Mouse (Mus musculus): ENCODE results near the gene Immp2l. TPM values are rescaled to one million over a fixed set of nuclear protein-coding genes. Genes with fewer than 3 reads are reported as not detected.

Immp2l gene
- 8.0 and 8.1 TPM in 2 replicates for polyA plus RNA-seq (2014; fragmentation: Nextera tagmentation; extraction: Ambion mirVana)

DNA sequence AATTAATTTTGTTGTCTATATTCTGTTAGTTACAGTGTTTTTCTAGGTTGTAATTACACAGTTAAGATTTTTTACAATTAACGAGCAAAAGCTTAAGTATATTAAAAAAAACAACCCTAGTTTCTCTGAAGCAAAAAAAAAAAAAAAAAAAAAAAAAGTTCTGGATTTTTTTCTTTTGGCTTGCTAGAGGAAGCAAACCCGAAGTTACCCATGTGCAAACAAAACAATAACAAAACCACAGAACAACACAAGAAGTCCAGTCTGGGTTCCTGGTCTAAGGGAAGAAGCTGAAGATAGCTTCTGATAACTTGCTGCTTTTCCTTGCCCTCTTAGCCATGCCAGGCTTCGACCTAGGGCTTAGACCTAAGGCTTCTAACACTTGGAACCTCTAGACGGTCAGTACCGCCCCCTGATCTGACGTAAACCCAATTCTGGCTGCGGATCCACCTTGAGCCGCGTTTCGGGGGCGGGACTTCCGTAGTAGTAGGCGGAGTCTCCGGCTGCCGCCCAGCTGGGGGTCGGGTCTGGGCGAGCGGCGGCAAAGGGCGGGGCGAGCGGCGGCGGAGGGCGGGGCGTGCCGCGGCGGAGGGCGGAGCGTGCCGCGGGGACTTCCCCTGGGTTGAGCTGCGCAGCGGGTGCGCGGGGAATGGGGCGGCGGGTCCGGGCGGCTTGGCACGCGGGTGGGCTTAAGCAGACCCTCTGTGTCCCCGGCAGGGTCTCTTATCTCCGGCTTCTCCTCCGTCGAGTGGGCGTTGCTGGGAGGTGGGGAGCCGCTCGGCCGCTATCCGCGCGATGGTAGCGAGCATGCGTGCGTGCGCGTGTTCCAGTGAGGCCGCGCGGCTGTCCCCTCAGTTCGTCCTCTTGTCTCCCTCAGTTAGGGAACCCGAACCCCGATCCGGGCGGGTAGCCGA lies at the start of gene Immp2l:
Gene Immp2l, plus strand, starts transcription at position 580 of the 911 bp plus-strand sequence.
- Histone ChIP-seq H3K9me3 (ENCODE audit: control insufficient read depth, low read length) (no peaks in the 10 kb centered on the region), H3K4me2 (ENCODE audit: low read depth, severe bottlenecking) (peak within 1 kb of the TSS; percentile 78), H3K4me3 (ENCODE audit: low read depth, low read length) (peak within 1 kb of the TSS; percentile 67), H3K4me1 (ENCODE audit: control insufficient read depth, insufficient read depth, low read length) (no peaks in the 10 kb centered on the region), H3K27ac (replicated peaks; ENCODE audit: low read depth, low read length) (no peak within 1 kb of the TSS), H3K9ac (ENCODE audit: low read length) (peak within 1 kb of the TSS; percentile 85), H3K36me3 (ENCODE audit: control insufficient read depth, insufficient read depth, low read length) (no peaks in the 10 kb centered on the region), H3K27me3 (ENCODE audit: control insufficient read depth, insufficient read depth, low read length) (no peaks in the 10 kb centered on the region)
- peak; percentile 98 for ATAC-seq (ENCODE audit: insufficient number of reproducible peaks, low FRiP score, low TSS enrichment, low read depth)
- peak; percentile 96 for DNase-seq (ENCODE audit: low spot score)
- WGBS = 3% methylated on average over 52 of the region's 68 CpGs

DNA sequence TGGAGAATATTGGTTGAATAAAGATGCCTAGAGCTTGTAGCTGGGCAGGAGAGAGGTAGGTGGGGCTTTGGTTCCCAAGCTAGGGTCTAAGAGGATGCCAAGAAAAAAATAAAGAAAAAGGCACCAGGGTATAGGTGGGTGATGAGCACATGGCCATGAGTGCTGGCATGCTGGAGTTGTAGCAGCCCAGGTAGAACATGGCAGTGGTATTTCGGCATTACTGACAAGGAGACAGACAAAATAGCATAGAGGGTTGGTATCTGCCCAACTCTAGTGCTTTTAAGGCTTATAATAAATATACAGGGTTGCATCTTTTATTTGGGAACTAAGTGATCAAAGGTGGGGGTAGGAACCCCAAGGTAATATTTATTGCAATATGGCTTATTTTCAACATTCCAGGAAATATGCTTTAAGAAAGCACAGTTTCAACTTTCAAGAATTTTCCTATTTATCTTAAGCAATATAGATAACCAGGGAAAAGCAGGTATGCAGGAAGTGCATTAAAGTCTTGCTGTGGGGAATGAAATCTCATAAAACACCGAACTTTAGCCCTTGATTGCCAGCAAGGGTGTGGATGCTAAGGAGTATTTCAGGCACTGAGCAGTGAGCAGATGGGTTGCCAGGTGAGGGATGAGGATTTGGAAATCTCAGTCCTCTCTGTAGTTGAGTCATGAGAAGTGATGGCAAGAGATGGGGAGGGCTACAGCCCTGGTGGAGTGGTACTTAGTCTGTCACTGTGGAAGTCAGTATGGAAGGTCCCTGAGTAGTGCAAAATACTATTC lies 45.0 kb upstream of the Immp2l start:
- WGBS = 88% methylated on average over 2 of the region's 2 CpGs
- Histone ChIP-seq H3K4me3 (ENCODE audit: low read depth, low read length) (no peak overlapping the region), H3K4me2 (ENCODE audit: low read depth, severe bottlenecking) (no peak overlapping the region), H3K27me3 (ENCODE audit: control insufficient read depth, insufficient read depth, low read length) (no peaks in the 10 kb centered on the region), H3K4me1 (ENCODE audit: control insufficient read depth, insufficient read depth, low read length) (no peaks in the 10 kb centered on the region), H3K36me3 (ENCODE audit: control insufficient read depth, insufficient read depth, low read length) (no peaks in the 10 kb centered on the region), H3K9ac (ENCODE audit: low read length) (no peak overlapping the region), H3K27ac (replicated peaks; ENCODE audit: low read depth, low read length) (no peak overlapping the region), H3K9me3 (ENCODE audit: control insufficient read depth, low read length) (no peaks in the 10 kb centered on the region)
- ATAC-seq (ENCODE audit: insufficient number of reproducible peaks, low FRiP score, low TSS enrichment, low read depth) (no peak), DNase-seq (ENCODE audit: low spot score) (no peak)

DNA sequence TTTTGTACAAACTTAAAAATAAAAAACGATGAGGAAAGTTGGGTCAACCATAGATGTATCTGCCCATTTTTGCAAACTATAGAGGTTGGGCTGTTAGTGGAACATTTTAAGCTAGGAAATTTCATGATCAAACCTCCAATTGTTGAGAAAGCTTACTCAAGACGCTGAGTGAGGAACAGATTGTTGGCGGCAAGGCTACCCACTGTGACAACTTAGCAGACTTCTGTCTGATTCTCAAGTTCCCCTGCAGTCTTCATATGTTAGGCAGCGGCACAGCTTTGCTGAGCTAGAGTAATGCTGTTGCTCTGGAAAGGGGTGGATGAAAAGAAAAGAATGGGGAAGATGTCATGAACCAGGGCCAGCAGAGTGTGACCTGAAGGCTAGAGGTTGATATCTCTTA lies 44.2 kb upstream of the Immp2l start:
- Histone ChIP-seq H3K4me1 (ENCODE audit: control insufficient read depth, insufficient read depth, low read length) (no peaks in the 10 kb centered on the region), H3K4me2 (ENCODE audit: low read depth, severe bottlenecking) (no peak overlapping the region), H3K9me3 (ENCODE audit: control insufficient read depth, low read length) (no peaks in the 10 kb centered on the region), H3K36me3 (ENCODE audit: control insufficient read depth, insufficient read depth, low read length) (no peaks in the 10 kb centered on the region), H3K9ac (ENCODE audit: low read length) (no peak overlapping the region), H3K27ac (replicated peaks; ENCODE audit: low read depth, low read length) (no peak overlapping the region), H3K4me3 (ENCODE audit: low read depth, low read length) (no peak overlapping the region), H3K27me3 (ENCODE audit: control insufficient read depth, insufficient read depth, low read length) (no peaks in the 10 kb centered on the region)
- ATAC-seq (ENCODE audit: insufficient number of reproducible peaks, low FRiP score, low TSS enrichment, low read depth) (no peak), DNase-seq (ENCODE audit: low spot score) (no peak)
- 91% methylated on average over 4 of the region's 4 CpGs for WGBS

GRCm38 (mm10) chr12:40980160-40980559 lies 43.7 kb upstream of the Immp2l start:
- no peaks in the 10 kb centered on the region for H3K4me1 ChIP-seq (ENCODE audit: control insufficient read depth, insufficient read depth, low read length)
- WGBS = 86% methylated on average over 3 of the region's 3 CpGs
- no peak overlapping the region for H3K4me3 ChIP-seq (ENCODE audit: low read depth, low read length)
- H3K9ac ChIP-seq (ENCODE audit: low read length) = no peak overlapping the region
- no peaks in the 10 kb centered on the region for H3K36me3 ChIP-seq (ENCODE audit: control insufficient read depth, insufficient read depth, low read length)
- ATAC-seq (ENCODE audit: insufficient number of reproducible peaks, low FRiP score, low TSS enrichment, low read depth) = no peak
- H3K27me3 ChIP-seq (ENCODE audit: control insufficient read depth, insufficient read depth, low read length) = no peaks in the 10 kb centered on the region
- H3K9me3 ChIP-seq (ENCODE audit: control insufficient read depth, low read length) = no peaks in the 10 kb centered on the region
- no peak overlapping the region for H3K4me2 ChIP-seq (ENCODE audit: low read depth, severe bottlenecking)
- no peak for DNase-seq (ENCODE audit: low spot score)
- H3K27ac ChIP-seq (replicated peaks; ENCODE audit: low read depth, low read length) = no peak overlapping the region

GRCm38 (mm10) chr12:40983021-40983420 lies 40.9 kb upstream of the Immp2l start:
- WGBS = 85% methylated on average over 1 of the region's 1 CpGs

DNA sequence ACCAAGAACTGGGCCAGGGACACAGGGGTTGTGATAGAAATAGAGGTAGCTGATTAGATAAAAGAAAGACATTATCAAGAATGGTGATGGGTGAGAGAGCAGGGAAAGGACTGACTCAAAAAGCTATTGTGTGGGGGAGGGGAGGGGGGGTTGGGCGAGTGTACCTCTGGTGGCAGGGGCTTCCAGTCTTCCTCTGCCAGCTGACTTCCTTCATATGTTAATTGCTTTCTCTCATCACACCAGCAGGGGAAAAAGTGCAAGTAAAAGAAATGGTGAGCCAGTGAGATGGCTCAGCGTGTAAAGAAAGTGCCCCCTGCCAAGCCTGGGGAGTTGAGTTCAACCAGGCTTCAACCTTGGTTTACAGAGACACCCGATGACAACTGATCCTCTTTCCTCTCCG lies 39.2 kb upstream of the Immp2l start:
- no peak for ATAC-seq (ENCODE audit: insufficient number of reproducible peaks, low FRiP score, low TSS enrichment, low read depth)
- no peaks in the 10 kb centered on the region for H3K4me1 ChIP-seq (ENCODE audit: control insufficient read depth, insufficient read depth, low read length)
- no peak overlapping the region for H3K27ac ChIP-seq (replicated peaks; ENCODE audit: low read depth, low read length)
- H3K27me3 ChIP-seq (ENCODE audit: control insufficient read depth, insufficient read depth, low read length) = no peaks in the 10 kb centered on the region
- no peaks in the 10 kb centered on the region for H3K9me3 ChIP-seq (ENCODE audit: control insufficient read depth, low read length)
- no peak overlapping the region for H3K4me2 ChIP-seq (ENCODE audit: low read depth, severe bottlenecking)
- H3K9ac ChIP-seq (ENCODE audit: low read length) = no peak overlapping the region
- whole genome bisulfite sequencing = 27% methylated on average over 4 of the region's 4 CpGs
- H3K36me3 ChIP-seq (ENCODE audit: control insufficient read depth, insufficient read depth, low read length) = no peaks in the 10 kb centered on the region
- DNase-seq (ENCODE audit: low spot score) = no peak
- no peak overlapping the region for H3K4me3 ChIP-seq (ENCODE audit: low read depth, low read length)

More at GRCm38 (mm10) chr12:40983021-40983420, 40.9 kb upstream of the Immp2l start:
- DNase-seq (ENCODE audit: low spot score) (no peak), ATAC-seq (ENCODE audit: insufficient number of reproducible peaks, low FRiP score, low TSS enrichment, low read depth) (no peak)
- no peak overlapping the region for H3K4me3 ChIP-seq (ENCODE audit: low read depth, low read length)
- no peaks in the 10 kb centered on the region for H3K4me1 ChIP-seq (ENCODE audit: control insufficient read depth, insufficient read depth, low read length)
- H3K9me3 ChIP-seq (ENCODE audit: control insufficient read depth, low read length) = no peaks in the 10 kb centered on the region
- H3K27ac ChIP-seq (replicated peaks; ENCODE audit: low read depth, low read length) = no peak overlapping the region
- no peak overlapping the region for H3K9ac ChIP-seq (ENCODE audit: low read length)
- H3K36me3 ChIP-seq (ENCODE audit: control insufficient read depth, insufficient read depth, low read length) = no peaks in the 10 kb centered on the region
- H3K4me2 ChIP-seq (ENCODE audit: low read depth, severe bottlenecking) = no peak overlapping the region
- no peaks in the 10 kb centered on the region for H3K27me3 ChIP-seq (ENCODE audit: control insufficient read depth, insufficient read depth, low read length)

DNA sequence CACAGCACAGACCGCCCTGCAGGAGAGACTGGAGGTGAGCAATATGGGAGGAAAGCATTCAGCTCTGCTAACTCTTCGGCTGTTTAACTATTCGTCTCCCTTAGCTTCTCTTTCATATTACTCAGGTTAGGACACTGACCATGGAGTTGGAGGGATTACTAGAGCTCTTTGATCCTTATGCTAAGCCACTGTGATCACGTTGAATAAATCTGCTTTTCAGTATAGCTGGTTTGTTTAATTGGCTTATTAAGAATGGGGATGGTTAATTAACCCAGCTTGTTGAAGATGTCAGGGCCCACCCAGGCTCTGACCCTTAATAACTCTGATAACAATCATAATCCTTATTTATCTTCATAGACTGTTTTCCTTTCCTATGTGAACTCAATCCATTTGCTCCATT lies 38.1 kb upstream of the Immp2l start:
- Histone ChIP-seq H3K27ac (replicated peaks; ENCODE audit: low read depth, low read length) (no peak overlapping the region), H3K27me3 (ENCODE audit: control insufficient read depth, insufficient read depth, low read length) (no peaks in the 10 kb centered on the region), H3K4me1 (ENCODE audit: control insufficient read depth, insufficient read depth, low read length) (no peaks in the 10 kb centered on the region), H3K9me3 (ENCODE audit: control insufficient read depth, low read length) (no peaks in the 10 kb centered on the region), H3K36me3 (ENCODE audit: control insufficient read depth, insufficient read depth, low read length) (no peaks in the 10 kb centered on the region), H3K4me2 (ENCODE audit: low read depth, severe bottlenecking) (no peak overlapping the region), H3K9ac (ENCODE audit: low read length) (no peak overlapping the region), H3K4me3 (ENCODE audit: low read depth, low read length) (no peak overlapping the region)
- DNase-seq (ENCODE audit: low spot score) (no peak), ATAC-seq (ENCODE audit: insufficient number of reproducible peaks, low FRiP score, low TSS enrichment, low read depth) (no peak)
- 65% methylated on average over 4 of the region's 4 CpGs for WGBS

DNA sequence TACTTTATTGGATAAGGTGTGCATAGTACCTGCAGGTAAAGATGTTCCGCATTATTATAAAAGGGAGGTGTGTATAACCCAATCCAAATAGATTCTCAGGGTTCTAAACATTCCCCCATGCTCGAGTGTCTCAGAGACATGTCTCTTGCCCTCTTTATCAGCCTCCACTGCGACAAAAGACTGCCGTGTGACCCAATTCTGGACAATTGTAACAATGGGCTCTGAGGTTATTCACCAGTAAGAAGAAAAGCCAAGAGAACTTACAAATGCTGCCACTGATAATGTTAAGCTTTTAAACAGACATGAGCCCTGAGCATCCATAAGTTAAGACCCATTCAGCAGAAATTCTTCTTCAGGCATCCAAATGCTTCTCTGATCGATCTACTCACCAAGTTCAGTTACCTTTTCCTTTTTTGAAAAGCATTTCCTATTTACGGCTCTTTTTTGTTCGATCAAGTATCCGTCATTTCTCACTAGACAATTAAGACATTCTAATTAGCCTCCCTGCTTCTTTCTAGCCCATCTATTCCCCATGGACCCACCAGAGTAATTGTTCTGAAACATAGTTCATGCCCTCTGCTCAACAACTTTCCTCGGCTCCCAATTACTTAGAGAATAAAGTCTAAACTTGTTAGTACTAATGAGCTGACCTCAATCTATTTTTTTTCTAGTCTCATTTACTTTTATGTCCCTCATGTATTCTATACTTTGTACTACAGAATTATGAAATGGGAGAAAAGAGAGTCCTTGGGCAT lies 35.4 kb upstream of the Immp2l start:
- ATAC-seq (ENCODE audit: insufficient number of reproducible peaks, low FRiP score, low TSS enrichment, low read depth) = no peak
- Histone ChIP-seq H3K4me2 (ENCODE audit: low read depth, severe bottlenecking) (no peak overlapping the region), H3K4me3 (ENCODE audit: low read depth, low read length) (no peak overlapping the region), H3K9me3 (ENCODE audit: control insufficient read depth, low read length) (no peaks in the 10 kb centered on the region), H3K27me3 (ENCODE audit: control insufficient read depth, insufficient read depth, low read length) (no peaks in the 10 kb centered on the region), H3K36me3 (ENCODE audit: control insufficient read depth, insufficient read depth, low read length) (no peaks in the 10 kb centered on the region), H3K4me1 (ENCODE audit: control insufficient read depth, insufficient read depth, low read length) (no peaks in the 10 kb centered on the region), H3K27ac (replicated peaks; ENCODE audit: low read depth, low read length) (no peak overlapping the region), H3K9ac (ENCODE audit: low read length) (no peak overlapping the region)
- WGBS = 86% methylated on average over 9 of the region's 9 CpGs
- DNase-seq (ENCODE audit: low spot score) = no peak

Measured in limb, embryonic 11.5 days (tissue).